Mouse (Mus musculus): Measurements from ENCODE around the gene Cfap58. TPM values are rescaled to one million over a fixed set of nuclear protein-coding genes. Genes with fewer than 3 reads are reported as not detected.

Gene Cfap58
- polyA plus RNA-seq, 1 experiment from 2014 or later, result 0.27 TPM

GRCm38 (mm10) chr19:48023726-48024125 lies 86.3 kb downstream of the Cfap58 start:
- Histone ChIP-seq H3K36me3 (no peaks in the 10 kb centered on the region), H3K4me1 (no peaks in the 10 kb centered on the region), H3K27me3 (no peaks in the 10 kb centered on the region), H3K4me3 (no peak overlapping the region), H3K9ac (replicated peaks) (no peak overlapping the region), H3K4me2 (replicated peaks) (no peak overlapping the region), H3K27ac (replicated peaks) (no peak overlapping the region), H3K9me3 (no peaks in the 10 kb centered on the region)
- 90% methylated on average over 10 of the region's 10 CpGs for WGBS
- ATAC-seq (ENCODE audit: low FRiP score, low read depth), result no peak

GRCm38 (mm10) chr19:48025366-48025765 lies 87.9 kb downstream of the Cfap58 start:
- Histone ChIP-seq H3K4me3 (no peak overlapping the region), H3K36me3 (no peaks in the 10 kb centered on the region), H3K27ac (replicated peaks) (no peak overlapping the region), H3K4me2 (replicated peaks) (no peak overlapping the region), H3K4me1 (no peaks in the 10 kb centered on the region), H3K27me3 (no peaks in the 10 kb centered on the region), H3K9ac (replicated peaks) (no peak overlapping the region), H3K9me3 (no peaks in the 10 kb centered on the region)
- WGBS, result 92% methylated on average over 8 of the region's 8 CpGs
- no peak for ATAC-seq (ENCODE audit: low FRiP score, low read depth)

GRCm38 (mm10) chr19:48026882-48027281 lies 89.4 kb downstream of the Cfap58 start:
- no peak for ATAC-seq (ENCODE audit: low FRiP score, low read depth)
- Histone ChIP-seq H3K4me2 (replicated peaks) (no peak overlapping the region), H3K9me3 (no peaks in the 10 kb centered on the region), H3K36me3 (no peaks in the 10 kb centered on the region), H3K27me3 (no peaks in the 10 kb centered on the region), H3K4me3 (no peak overlapping the region), H3K27ac (replicated peaks) (no peak overlapping the region), H3K9ac (replicated peaks) (no peak overlapping the region), H3K4me1 (no peaks in the 10 kb centered on the region)
- WGBS, result 100% methylated on average over 2 of the region's 2 CpGs

- no peaks in the 10 kb centered on the region for H3K9me3 ChIP-seq
- H3K4me3 ChIP-seq, result no peak overlapping the region
- H3K4me2 ChIP-seq (replicated peaks), result no peak overlapping the region
- WGBS, result 92% methylated on average over 8 of the region's 8 CpGs
- no peaks in the 10 kb centered on the region for H3K36me3 ChIP-seq
- H3K27me3 ChIP-seq, result no peaks in the 10 kb centered on the region
- no peak for ATAC-seq (ENCODE audit: low FRiP score, low read depth)
- H3K4me1 ChIP-seq, result no peaks in the 10 kb centered on the region
- H3K9ac ChIP-seq (replicated peaks), result no peak overlapping the region
- no peak overlapping the region for H3K27ac ChIP-seq (replicated peaks)
These were observed 102.1 kb downstream of the Cfap58 start for GRCm38 (mm10) chr19:48039554-48039953.

GRCm38 (mm10) chr19:48047315-48047714 lies 109.8 kb downstream of the Cfap58 start:
- 90% methylated on average over 7 of the region's 7 CpGs for WGBS

GRCm38 (mm10) chr19:48049361-48049760 lies 111.9 kb downstream of the Cfap58 start:
- H3K4me3 ChIP-seq, result no peak overlapping the region
- no peak for ATAC-seq (ENCODE audit: low FRiP score, low read depth)
- H3K9me3 ChIP-seq, result no peaks in the 10 kb centered on the region
- no peak overlapping the region for H3K4me2 ChIP-seq (replicated peaks)
- no peaks in the 10 kb centered on the region for H3K27me3 ChIP-seq
- H3K27ac ChIP-seq (replicated peaks), result no peak overlapping the region
- H3K4me1 ChIP-seq, result 0 out of 2 replicates have a peak, but pooled peaks cover 4% of the 10 kb centered on the region
- no peak overlapping the region for H3K9ac ChIP-seq (replicated peaks)
- 77% methylated on average over 3 of the region's 3 CpGs for WGBS
- no peaks in the 10 kb centered on the region for H3K36me3 ChIP-seq

More at GRCm38 (mm10) chr19:48047315-48047714, 109.8 kb downstream of the Cfap58 start:
- Histone ChIP-seq H3K9me3 (no peaks in the 10 kb centered on the region), H3K27ac (replicated peaks) (no peak overlapping the region), H3K4me1 (0 out of 2 replicates have a peak, but pooled peaks cover 3% of the 10 kb centered on the region), H3K36me3 (no peaks in the 10 kb centered on the region), H3K4me2 (replicated peaks) (no peak overlapping the region), H3K27me3 (no peaks in the 10 kb centered on the region), H3K4me3 (no peak overlapping the region), H3K9ac (replicated peaks) (no peak overlapping the region)
- no peak for ATAC-seq (ENCODE audit: low FRiP score, low read depth)

- no peaks in the 10 kb centered on the region for H3K36me3 ChIP-seq
- no peaks in the 10 kb centered on the region for H3K9me3 ChIP-seq
- H3K9ac ChIP-seq (replicated peaks), result no peak overlapping the region
- no peaks in the 10 kb centered on the region for H3K27me3 ChIP-seq
- H3K4me3 ChIP-seq, result no peak overlapping the region
- 0 out of 2 replicates have a peak, but pooled peaks cover 2% of the 10 kb centered on the region for H3K4me1 ChIP-seq
- no peak for ATAC-seq (ENCODE audit: low FRiP score, low read depth)
- no peak overlapping the region for H3K4me2 ChIP-seq (replicated peaks)
- no peak overlapping the region for H3K27ac ChIP-seq (replicated peaks)
- 69% methylated on average over 2 of the region's 2 CpGs for WGBS
These were observed 125.8 kb downstream of the Cfap58 start for GRCm38 (mm10) chr19:48063289-48063688.

GRCm38 (mm10) chr19:48079718-48080117 lies 142.2 kb downstream of the Cfap58 start:
- H3K4me2 ChIP-seq (replicated peaks), result no peak overlapping the region
- no peak for ATAC-seq (ENCODE audit: low FRiP score, low read depth)
- H3K4me1 ChIP-seq, result no peaks in the 10 kb centered on the region
- H3K27me3 ChIP-seq, result no peaks in the 10 kb centered on the region
- no peaks in the 10 kb centered on the region for H3K9me3 ChIP-seq
- no peak overlapping the region for H3K27ac ChIP-seq (replicated peaks)
- H3K4me3 ChIP-seq, result no peak overlapping the region
- H3K36me3 ChIP-seq, result no peaks in the 10 kb centered on the region
- 79% methylated on average over 3 of the region's 3 CpGs for WGBS
- no peak overlapping the region for H3K9ac ChIP-seq (replicated peaks)

GRCm38 (mm10) chr19:48081456-48081855 lies 144.0 kb downstream of the Cfap58 start:
- no peaks in the 10 kb centered on the region for H3K36me3 ChIP-seq
- no peak for ATAC-seq (ENCODE audit: low FRiP score, low read depth)
- no peak overlapping the region for H3K27ac ChIP-seq (replicated peaks)
- no peak overlapping the region for H3K4me3 ChIP-seq
- H3K9ac ChIP-seq (replicated peaks), result no peak overlapping the region
- no peaks in the 10 kb centered on the region for H3K9me3 ChIP-seq
- no peaks in the 10 kb centered on the region for H3K27me3 ChIP-seq
- H3K4me1 ChIP-seq, result no peaks in the 10 kb centered on the region
- H3K4me2 ChIP-seq (replicated peaks), result no peak overlapping the region
- WGBS, result 78% methylated on average over 4 of the region's 4 CpGs

Small RNA genes lying within 50 kb of the gene (microRNA-seq; reads per million reads assigned to microRNA genes)
- not detected for gene Gm22240

Other genes with a start within 250 kb of the Cfap58 start
- 0.26 and 0.66 TPM in 2 replicates for gene Col17a1, start 245.6 kb upstream of the Cfap58 start, polyA plus RNA-seq (2016; fragmentation: Nextera tagmentation; extraction: Ambion mirVana)
- 238 and 263 TPM in 2 replicates for gene Sfr1, start 206.0 kb upstream of the Cfap58 start, polyA plus RNA-seq (2016; fragmentation: Nextera tagmentation; extraction: Ambion mirVana)
- gene Gsto1, start 82.7 kb upstream of the Cfap58 start, polyA plus RNA-seq (2016; fragmentation: Nextera tagmentation; extraction: Ambion mirVana), result 66.4 and 77.5 TPM in 2 replicates
- gene Gsto2, start 72.1 kb upstream of the Cfap58 start, polyA plus RNA-seq (2016; fragmentation: Nextera tagmentation; extraction: Ambion mirVana), result 0.73 and 1.5 TPM in 2 replicates
- 0.13 and 0.14 TPM in 2 replicates for gene Cfap43, start 18.4 kb upstream of the Cfap58 start, polyA plus RNA-seq (2016; fragmentation: Nextera tagmentation; extraction: Ambion mirVana)
- 16.3 and 18.9 TPM in 2 replicates for gene Itprip, start 18.4 kb upstream of the Cfap58 start, polyA plus RNA-seq (2016; fragmentation: Nextera tagmentation; extraction: Ambion mirVana)

Data from midbrain, embryonic 12.5 days (tissue).